Mouse (Mus musculus) bone marrow macrophage, adult 2 months (primary cell): ENCODE data around the gene Ccr4.

Source experiments
- CTCF ChIP-seq: IDR thresholded peaks from 2 replicates; pipeline ENCODE4 v1.5.1; 2012; ENCODE audit warnings: low read depth, mild to moderate bottlenecking, low read length, moderate library complexity
- POLR2A ChIP-seq: IDR thresholded peaks from 2 replicates; pipeline ENCODE4 v1.6.1; 2012; ENCODE audit warnings: mild to moderate bottlenecking, low read depth, low read length, borderline replicate concordance

GRCm38 (mm10) chr9:114466871-114467270 lies 37.8 kb downstream of the Ccr4 start:
- no peak for TF ChIP-seq POLR2A
- TF ChIP-seq CTCF: no peak
